Mouse (Mus musculus): ENCODE results near the gene Pih1d2. TPM values are rescaled to one million over a fixed set of nuclear protein-coding genes. Genes with fewer than 3 reads are reported as not detected.

Gene Pih1d2
- polyA plus RNA-seq, 1 experiment from 2014 or later: 5.8 TPM

Other genes starting within 250 kb of the Pih1d2 start
- gene Plet1, start 122.8 kb upstream of the Pih1d2 start, polyA plus RNA-seq (2015; fragmentation: Nextera tagmentation; extraction: Ambion mirVana): 0.54 and 0.81 TPM in 2 replicates
- gene Pts, start 88.6 kb upstream of the Pih1d2 start, polyA plus RNA-seq (2015; fragmentation: Nextera tagmentation; extraction: Ambion mirVana): 104 and 128 TPM in 2 replicates
- gene Il18, start 62.5 kb upstream of the Pih1d2 start, polyA plus RNA-seq (2015; fragmentation: Nextera tagmentation; extraction: Ambion mirVana): 15.7 and 17.1 TPM in 2 replicates
- gene Bco2, start 62.1 kb upstream of the Pih1d2 start, polyA plus RNA-seq (2015; fragmentation: Nextera tagmentation; extraction: Ambion mirVana): 0.28 and 0.35 TPM in 2 replicates
- not detected in 2 replicates for gene Tex12, start 56.0 kb upstream of the Pih1d2 start, polyA plus RNA-seq (2015; fragmentation: Nextera tagmentation; extraction: Ambion mirVana)
- gene Sdhd, start 13.5 kb upstream of the Pih1d2 start, polyA plus RNA-seq (2015; fragmentation: Nextera tagmentation; extraction: Ambion mirVana): 229 and 243 TPM in 2 replicates
- 366 and 422 TPM in 2 replicates for gene Timm8b, start 13.4 kb upstream of the Pih1d2 start, polyA plus RNA-seq (2015; fragmentation: Nextera tagmentation; extraction: Ambion mirVana)
- gene Nkapd1, start 143 bp downstream of the Pih1d2 start, polyA plus RNA-seq (2015; fragmentation: Nextera tagmentation; extraction: Ambion mirVana): 24.6 and 25.7 TPM in 2 replicates
- 48.9 and 50.8 TPM in 2 replicates for gene Dlat, start 42.5 kb downstream of the Pih1d2 start, polyA plus RNA-seq (2015; fragmentation: Nextera tagmentation; extraction: Ambion mirVana)
- 31.8 TPM in 2 replicates for gene Dixdc1, start 122.2 kb downstream of the Pih1d2 start, polyA plus RNA-seq (2015; fragmentation: Nextera tagmentation; extraction: Ambion mirVana)
- 1.7 and 2.3 TPM in 2 replicates for gene 2310030G06Rik, start 129.2 kb downstream of the Pih1d2 start, polyA plus RNA-seq (2015; fragmentation: Nextera tagmentation; extraction: Ambion mirVana)
- 15.3 and 19.5 TPM in 2 replicates for gene Cryab, start 134.0 kb downstream of the Pih1d2 start, polyA plus RNA-seq (2015; fragmentation: Nextera tagmentation; extraction: Ambion mirVana)
- 2.4 and 4.5 TPM in 2 replicates for gene Hspb2, start 135.0 kb downstream of the Pih1d2 start, polyA plus RNA-seq (2015; fragmentation: Nextera tagmentation; extraction: Ambion mirVana)
- gene Fdxacb1, start 150.9 kb downstream of the Pih1d2 start, polyA plus RNA-seq (2015; fragmentation: Nextera tagmentation; extraction: Ambion mirVana): 8.9 and 12.9 TPM in 2 replicates
- 49.2 and 54.9 TPM in 2 replicates for gene Alg9, start 157.7 kb downstream of the Pih1d2 start, polyA plus RNA-seq (2015; fragmentation: Nextera tagmentation; extraction: Ambion mirVana)
- gene 1110032A03Rik, start 158.2 kb downstream of the Pih1d2 start, polyA plus RNA-seq (2015; fragmentation: Nextera tagmentation; extraction: Ambion mirVana): 56.7 and 61.4 TPM in 2 replicates
- gene Ppp2r1b, start 228.0 kb downstream of the Pih1d2 start, polyA plus RNA-seq (2015; fragmentation: Nextera tagmentation; extraction: Ambion mirVana): 52.0 and 57.6 TPM in 2 replicates